Mouse (Mus musculus) midbrain, postnatal 0 days (tissue): ENCODE measurements at regions not wholly inside any gene's neighbourhood (a gene's known extent, or its start where the extent isn't known, plus 50 kb on each side); places are given as distances from the start of the nearest gene placed in this dataset.

Experiments
- ATAC-seq: fragments of 200-750 bp; cut with Nextera tagmentation; 2 replicates; pipeline ENCODE4 v1.8.0; 2017; ENCODE audit warnings: moderate number of reproducible peaks, mild to moderate bottlenecking, moderate TSS enrichment, moderate library complexity; ENCODE audit not compliant: low FRiP score
- DNase-seq: peaks from one replicate; pipeline ENCODE4 v3.0.0-alpha.2; 2015; ENCODE audit warnings: low spot score
- H3K27ac ChIP-seq: fragments of 300-500 bp; sonication (generic); 2 replicates; pipeline ENCODE4 v1.5.1; 2014; ENCODE audit warnings: low read depth, mild to moderate bottlenecking, low read length, mixed read lengths
- H3K27me3 ChIP-seq: fragments of 300-500 bp; sonication (generic); 2 replicates; pipeline ENCODE4 v1.6.1; 2014; ENCODE audit warnings: low read length, control low read depth, mixed read lengths; ENCODE audit not compliant: insufficient read depth
- H3K36me3 ChIP-seq: fragments of 300-500 bp; sonication (generic); 2 replicates; pipeline ENCODE4 v1.6.1; 2014; ENCODE audit warnings: low read length, control low read depth, mixed read lengths; ENCODE audit not compliant: insufficient read depth
- H3K4me1 ChIP-seq: fragments of 300-500 bp; sonication (generic); 2 replicates; pipeline ENCODE4 v1.6.1; 2014; ENCODE audit warnings: mild to moderate bottlenecking, control low read depth, antibody characterized with exemption, low read length, mixed read lengths; ENCODE audit not compliant: insufficient read depth
- H3K4me2 ChIP-seq: fragments of 300-500 bp; sonication (generic); 2 replicates; pipeline ENCODE4 v1.6.1; 2014; ENCODE audit warnings: low read depth, mild to moderate bottlenecking, low read length, mixed read lengths; ENCODE audit not compliant: poor library complexity, severe bottlenecking
- H3K4me3 ChIP-seq: fragments of 300-500 bp; sonication (generic); 2 replicates; pipeline ENCODE4 v1.5.1; 2014; ENCODE audit warnings: low read depth, mild to moderate bottlenecking, low read length, moderate library complexity
- H3K9ac ChIP-seq: fragments of 300-500 bp; sonication (generic); replicated peaks from 2 replicates; pipeline ENCODE4 v1.6.1; 2014; ENCODE audit warnings: mild to moderate bottlenecking, low read length, moderate library complexity, mixed read lengths; ENCODE audit not compliant: poor library complexity, severe bottlenecking
- H3K9me3 ChIP-seq: fragments of 300-500 bp; sonication (generic); 2 replicates; pipeline ENCODE4 v1.6.1; 2016; ENCODE audit warnings: low read length, control low read depth
- CTCF ChIP-seq: IDR thresholded peaks from 2 replicates; pipeline ENCODE4 v1.5.1; 2016; ENCODE audit warnings: antibody characterized with exemption, mild to moderate bottlenecking
- WGBS: fragments of 180-500 bp; shearing (Covaris S2); extraction: QIAGEN DNeasy Blood & Tissue Kit; methylation state at CpG from one replicate; pipeline ENCODE4 v1.1.7; 2014; 5-methylcytosine and 5-hydroxymethylcytosine counted together

GRCm38 (mm10) chr6:11594936-11595335 lies 312.4 kb downstream of the Ndufa4 start:
- H3K9me3 ChIP-seq, result no peaks in the 10 kb centered on the region
- 31% methylated on average over 2 of the region's 2 CpGs for WGBS
- no peak overlapping the region for H3K9ac ChIP-seq
- peak; percentile 63 for TF ChIP-seq CTCF
- H3K4me3 ChIP-seq, result no peak overlapping the region
- no peaks in the 10 kb centered on the region for H3K4me1 ChIP-seq
- DNase-seq (peak; percentile 43), ATAC-seq (no peak)
- H3K4me2 ChIP-seq, result no peak overlapping the region
- no peaks in the 10 kb centered on the region for H3K27me3 ChIP-seq
- no peak overlapping the region for H3K27ac ChIP-seq
- H3K36me3 ChIP-seq, result no peaks in the 10 kb centered on the region

- Histone ChIP-seq H3K27ac (no peak overlapping the region), H3K4me1 (no peaks in the 10 kb centered on the region), H3K9me3 (no peaks in the 10 kb centered on the region), H3K4me2 (no peak overlapping the region), H3K27me3 (no peaks in the 10 kb centered on the region), H3K36me3 (no peaks in the 10 kb centered on the region), H3K4me3 (no peak overlapping the region), H3K9ac (no peak overlapping the region)
- peak; percentile 30; the same call in 1 of the 2 replicates for TF ChIP-seq CTCF
- DNase-seq (peak; percentile 69), ATAC-seq (no peak)
- WGBS, result 73% methylated on average over 14 of the region's 14 CpGs
These were observed 313.6 kb downstream of the Ndufa4 start for GRCm38 (mm10) chr6:11593583-11594271.

- Histone ChIP-seq H3K4me2 (no peak overlapping the region), H3K4me1 (no peaks in the 10 kb centered on the region), H3K9me3 (no peaks in the 10 kb centered on the region), H3K9ac (no peak overlapping the region), H3K4me3 (no peak overlapping the region), H3K27me3 (no peaks in the 10 kb centered on the region), H3K27ac (no peak overlapping the region), H3K36me3 (no peaks in the 10 kb centered on the region)
- no peak for ATAC-seq
- WGBS, result 89% methylated on average over 5 of the region's 5 CpGs
- DNase-seq, result peak; percentile 40
- TF ChIP-seq CTCF, result no peak
These were observed 331.2 kb downstream of the Ndufa4 start for GRCm38 (mm10) chr6:11576091-11576490.

- no peak for TF ChIP-seq CTCF
- no peaks in the 10 kb centered on the region for H3K9me3 ChIP-seq
- no peak overlapping the region for H3K4me2 ChIP-seq
- H3K4me1 ChIP-seq, result no peaks in the 10 kb centered on the region
- no peak overlapping the region for H3K27ac ChIP-seq
- DNase-seq (no peak), ATAC-seq (no peak)
- no peaks in the 10 kb centered on the region for H3K27me3 ChIP-seq
- no peak overlapping the region for H3K9ac ChIP-seq
- H3K4me3 ChIP-seq, result no peak overlapping the region
- 94% methylated on average over 2 of the region's 2 CpGs for WGBS
- H3K36me3 ChIP-seq, result no peaks in the 10 kb centered on the region
These were observed 342.1 kb downstream of the Ndufa4 start for GRCm38 (mm10) chr6:11565246-11565645.

- TF ChIP-seq CTCF, result no peak
- H3K27ac ChIP-seq, result no peak overlapping the region
- H3K4me2 ChIP-seq, result no peak overlapping the region
- H3K4me3 ChIP-seq, result no peak overlapping the region
- ATAC-seq, result no peak
- no peaks in the 10 kb centered on the region for H3K27me3 ChIP-seq
- no peaks in the 10 kb centered on the region for H3K4me1 ChIP-seq
- no peaks in the 10 kb centered on the region for H3K36me3 ChIP-seq
- no peak for DNase-seq
- no peak overlapping the region for H3K9ac ChIP-seq
- no peaks in the 10 kb centered on the region for H3K9me3 ChIP-seq
These were observed 356.8 kb downstream of the Ndufa4 start for GRCm38 (mm10) chr6:11550473-11550872.

- no peak for DNase-seq
- Histone ChIP-seq H3K9ac (no peak overlapping the region), H3K4me2 (no peak overlapping the region), H3K27me3 (no peaks in the 10 kb centered on the region), H3K9me3 (no peaks in the 10 kb centered on the region), H3K36me3 (no peaks in the 10 kb centered on the region), H3K27ac (no peak overlapping the region), H3K4me1 (no peaks in the 10 kb centered on the region), H3K4me3 (no peak overlapping the region)
- no peak for TF ChIP-seq CTCF
- no peak for ATAC-seq
These were observed 360.0 kb downstream of the Ndufa4 start for GRCm38 (mm10) chr6:11547318-11547717.
